Mouse (Mus musculus): ENCODE results near the gene Eif4ebp2. TPM values are rescaled to one million over a fixed set of nuclear protein-coding genes. Genes with fewer than 3 reads are reported as not detected.

Gene Eif4ebp2
- polyA plus RNA-seq (2014; fragmentation: Nextera tagmentation; extraction: Ambion mirVana): 36.1 and 51.4 TPM in 2 replicates

DNA sequence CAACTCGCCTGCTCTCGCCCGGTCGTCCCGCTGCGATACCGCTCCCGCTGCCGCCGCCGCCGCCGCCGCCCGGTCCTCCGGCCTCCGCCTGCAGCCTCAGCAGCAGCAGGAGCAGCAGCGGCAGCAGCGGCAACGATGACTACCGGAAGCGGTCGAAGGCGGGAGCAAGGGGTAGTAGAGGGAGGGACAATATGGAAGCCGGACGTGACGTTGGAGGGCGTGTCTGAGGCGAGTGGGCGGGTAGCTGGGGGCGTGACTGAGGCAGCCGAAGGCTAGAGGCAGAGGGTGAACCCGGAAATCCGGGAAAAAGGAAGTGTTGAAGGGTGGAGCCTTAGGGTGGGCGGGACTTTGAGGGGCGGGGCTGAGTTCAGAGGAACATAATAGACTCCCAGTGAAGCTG, at the start of gene Eif4ebp2:
Gene Eif4ebp2 (minus strand): TSS at position 17 of the 400 bp plus-strand sequence.
- H3K4me2 ChIP-seq (replicated peaks; ENCODE audit: low read depth, low read length): peak within 1 kb of the TSS; percentile 93
- 0% methylated on average over 31 of the region's 36 CpGs for WGBS
- no peaks in the 10 kb centered on the region for H3K9me3 ChIP-seq (ENCODE audit: control insufficient read depth, low read length)
- H3K9ac ChIP-seq (ENCODE audit: low read depth, low read length): peak within 1 kb of the TSS; percentile 78
- no peaks in the 10 kb centered on the region for H3K36me3 ChIP-seq (ENCODE audit: control insufficient read depth, insufficient read depth, low read length)
- no peaks in the 10 kb centered on the region for H3K27me3 ChIP-seq (ENCODE audit: control insufficient read depth, insufficient read depth, low read length)
- peaks cover 2% of the 10 kb centered on the region; the same call in 1 of the 2 replicates for H3K4me1 ChIP-seq (replicated peaks; ENCODE audit: control insufficient read depth, insufficient read depth, low read length)
- ATAC-seq (ENCODE audit: low FRiP score) (peak; percentile 99), DNase-seq (ENCODE audit: low spot score) (peak; percentile 100)
- peak within 1 kb of the TSS; percentile 68 for H3K4me3 ChIP-seq (ENCODE audit: low read depth, low read length)
- peak within 1 kb of the TSS; percentile 43 for H3K27ac ChIP-seq (ENCODE audit: low read depth, low read length)

DNA sequence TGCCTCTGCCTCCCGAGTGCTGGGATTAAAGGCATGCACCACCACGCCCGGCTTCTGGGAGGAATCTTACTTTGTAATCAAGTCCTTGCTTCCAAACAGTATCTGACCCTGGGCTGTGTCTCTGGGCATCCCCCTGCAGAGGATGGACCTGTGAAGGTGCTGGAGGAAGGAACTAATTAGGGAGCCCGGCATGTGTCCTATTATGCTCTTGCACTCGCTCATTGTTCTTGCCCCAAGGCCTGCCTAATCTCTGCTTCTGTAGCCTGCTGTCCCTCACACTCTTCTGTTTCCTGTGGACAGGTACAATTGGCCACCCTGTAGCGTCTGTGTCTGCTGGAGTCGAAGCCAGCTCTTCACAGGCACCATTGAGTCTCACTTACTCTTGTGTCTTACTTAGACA, 48.3 kb upstream of the Eif4ebp2 start:
- WGBS: 70% methylated on average over 7 of the region's 7 CpGs
- Histone ChIP-seq H3K4me1 (replicated peaks; ENCODE audit: control insufficient read depth, insufficient read depth, low read length) (no peaks in the 10 kb centered on the region), H3K27me3 (ENCODE audit: control insufficient read depth, insufficient read depth, low read length) (no peaks in the 10 kb centered on the region), H3K9ac (ENCODE audit: low read depth, low read length) (no peak overlapping the region), H3K27ac (ENCODE audit: low read depth, low read length) (no peak overlapping the region), H3K36me3 (ENCODE audit: control insufficient read depth, insufficient read depth, low read length) (no peaks in the 10 kb centered on the region), H3K4me2 (replicated peaks; ENCODE audit: low read depth, low read length) (no peak overlapping the region), H3K9me3 (ENCODE audit: control insufficient read depth, low read length) (no peaks in the 10 kb centered on the region), H3K4me3 (ENCODE audit: low read depth, low read length) (no peak overlapping the region)
- ATAC-seq (ENCODE audit: low FRiP score): no peak
- DNase-seq (ENCODE audit: low spot score): no peak

- ATAC-seq (ENCODE audit: low FRiP score) (no peak), DNase-seq (ENCODE audit: low spot score) (no peak)
- 81% methylated on average over 20 of the region's 20 CpGs for WGBS
- Histone ChIP-seq H3K27ac (ENCODE audit: low read depth, low read length) (no peak overlapping the region), H3K9me3 (ENCODE audit: control insufficient read depth, low read length) (no peaks in the 10 kb centered on the region), H3K9ac (ENCODE audit: low read depth, low read length) (no peak overlapping the region), H3K36me3 (ENCODE audit: control insufficient read depth, insufficient read depth, low read length) (no peaks in the 10 kb centered on the region), H3K27me3 (ENCODE audit: control insufficient read depth, insufficient read depth, low read length) (no peaks in the 10 kb centered on the region), H3K4me2 (replicated peaks; ENCODE audit: low read depth, low read length) (no peak overlapping the region), H3K4me3 (ENCODE audit: low read depth, low read length) (no peak overlapping the region), H3K4me1 (replicated peaks; ENCODE audit: control insufficient read depth, insufficient read depth, low read length) (no peaks in the 10 kb centered on the region)
Measured at GRCm38 (mm10) chr10:61499505-61500466, 47.3 kb upstream of the Eif4ebp2 start.

- H3K27me3 ChIP-seq (ENCODE audit: control insufficient read depth, insufficient read depth, low read length): no peaks in the 10 kb centered on the region
- no peaks in the 10 kb centered on the region for H3K4me1 ChIP-seq (replicated peaks; ENCODE audit: control insufficient read depth, insufficient read depth, low read length)
- H3K27ac ChIP-seq (ENCODE audit: low read depth, low read length): no peak overlapping the region
- H3K9me3 ChIP-seq (ENCODE audit: control insufficient read depth, low read length): no peaks in the 10 kb centered on the region
- DNase-seq (ENCODE audit: low spot score) (no peak), ATAC-seq (ENCODE audit: low FRiP score) (no peak)
- no peak overlapping the region for H3K4me2 ChIP-seq (replicated peaks; ENCODE audit: low read depth, low read length)
- no peak overlapping the region for H3K9ac ChIP-seq (ENCODE audit: low read depth, low read length)
- 57% methylated on average over 9 of the region's 9 CpGs for WGBS
- no peaks in the 10 kb centered on the region for H3K36me3 ChIP-seq (ENCODE audit: control insufficient read depth, insufficient read depth, low read length)
- H3K4me3 ChIP-seq (ENCODE audit: low read depth, low read length): no peak overlapping the region
Measured at GRCm38 (mm10) chr10:61496231-61496630, 43.8 kb upstream of the Eif4ebp2 start.

DNA sequence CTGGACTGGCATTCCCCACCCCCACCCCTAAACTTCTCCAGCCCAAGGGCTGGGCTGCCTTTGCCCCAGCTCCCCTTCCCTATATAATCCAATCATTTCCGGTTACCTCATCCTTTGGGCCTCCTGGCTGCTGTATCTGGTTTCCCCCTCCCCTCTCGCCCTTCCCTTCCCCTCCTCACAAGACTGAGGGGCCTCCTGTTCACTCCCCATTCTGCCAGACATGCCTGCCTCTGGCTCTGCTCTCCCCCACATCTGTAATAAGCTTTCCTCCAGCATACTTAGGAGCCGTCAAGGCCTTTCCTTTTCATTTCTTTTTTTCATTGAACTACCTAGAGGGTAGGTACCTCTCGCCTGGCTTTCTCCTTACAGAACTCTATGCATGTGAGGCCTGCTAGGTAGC, 43.0 kb upstream of the Eif4ebp2 start:
- Histone ChIP-seq H3K36me3 (ENCODE audit: control insufficient read depth, insufficient read depth, low read length) (no peaks in the 10 kb centered on the region), H3K4me2 (replicated peaks; ENCODE audit: low read depth, low read length) (no peak overlapping the region), H3K9me3 (ENCODE audit: control insufficient read depth, low read length) (no peaks in the 10 kb centered on the region), H3K4me3 (ENCODE audit: low read depth, low read length) (no peak overlapping the region), H3K27me3 (ENCODE audit: control insufficient read depth, insufficient read depth, low read length) (no peaks in the 10 kb centered on the region), H3K4me1 (replicated peaks; ENCODE audit: control insufficient read depth, insufficient read depth, low read length) (no peaks in the 10 kb centered on the region), H3K27ac (ENCODE audit: low read depth, low read length) (no peak overlapping the region), H3K9ac (ENCODE audit: low read depth, low read length) (no peak overlapping the region)
- DNase-seq (ENCODE audit: low spot score) (no peak), ATAC-seq (ENCODE audit: low FRiP score) (no peak)
- 63% methylated on average over 4 of the region's 4 CpGs for WGBS

DNA sequence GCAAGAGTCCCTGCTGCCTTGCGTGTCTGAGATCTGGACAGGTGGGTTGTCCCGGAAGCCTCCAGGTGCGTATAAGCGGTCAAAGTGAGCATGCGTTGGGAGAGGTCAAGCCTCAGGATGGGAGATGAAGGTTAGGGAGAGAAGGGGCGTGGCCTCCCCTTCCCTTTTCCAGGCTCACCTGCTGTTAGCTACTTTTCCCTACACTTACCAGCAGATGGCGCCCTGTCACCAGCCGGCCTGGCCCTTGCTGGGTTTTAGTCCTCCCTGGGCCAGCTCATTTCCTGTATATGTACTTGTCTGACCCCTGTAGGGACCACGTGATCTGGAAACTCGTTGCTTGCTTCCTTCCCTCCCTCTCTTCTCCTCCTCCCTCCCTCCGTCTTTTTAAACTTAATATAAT, 39.6 kb upstream of the Eif4ebp2 start:
- H3K27ac ChIP-seq (ENCODE audit: low read depth, low read length): no peak overlapping the region
- peak; percentile 65 for ATAC-seq (ENCODE audit: low FRiP score)
- H3K9me3 ChIP-seq (ENCODE audit: control insufficient read depth, low read length): no peaks in the 10 kb centered on the region
- no peaks in the 10 kb centered on the region for H3K36me3 ChIP-seq (ENCODE audit: control insufficient read depth, insufficient read depth, low read length)
- no peak overlapping the region for H3K9ac ChIP-seq (ENCODE audit: low read depth, low read length)
- no peaks in the 10 kb centered on the region for H3K27me3 ChIP-seq (ENCODE audit: control insufficient read depth, insufficient read depth, low read length)
- peak; percentile 84 for DNase-seq (ENCODE audit: low spot score)
- no peaks in the 10 kb centered on the region for H3K4me1 ChIP-seq (replicated peaks; ENCODE audit: control insufficient read depth, insufficient read depth, low read length)
- H3K4me2 ChIP-seq (replicated peaks; ENCODE audit: low read depth, low read length): no peak overlapping the region
- WGBS: 4% methylated on average over 11 of the region's 11 CpGs
- no peak overlapping the region for H3K4me3 ChIP-seq (ENCODE audit: low read depth, low read length)

GRCm38 (mm10) chr10:61491573-61491972, 39.1 kb upstream of the Eif4ebp2 start:
- Histone ChIP-seq H3K4me1 (replicated peaks; ENCODE audit: control insufficient read depth, insufficient read depth, low read length) (no peaks in the 10 kb centered on the region), H3K36me3 (ENCODE audit: control insufficient read depth, insufficient read depth, low read length) (no peaks in the 10 kb centered on the region), H3K9me3 (ENCODE audit: control insufficient read depth, low read length) (no peaks in the 10 kb centered on the region), H3K27me3 (ENCODE audit: control insufficient read depth, insufficient read depth, low read length) (no peaks in the 10 kb centered on the region), H3K27ac (ENCODE audit: low read depth, low read length) (no peak overlapping the region), H3K4me3 (ENCODE audit: low read depth, low read length) (no peak overlapping the region), H3K9ac (ENCODE audit: low read depth, low read length) (no peak overlapping the region), H3K4me2 (replicated peaks; ENCODE audit: low read depth, low read length) (no peak overlapping the region)
- 59% methylated on average over 8 of the region's 8 CpGs for WGBS
- no peak for DNase-seq (ENCODE audit: low spot score)
- no peak for ATAC-seq (ENCODE audit: low FRiP score)

GRCm38 (mm10) chr10:61488522-61489110, 36.2 kb upstream of the Eif4ebp2 start:
- Histone ChIP-seq H3K4me2 (replicated peaks; ENCODE audit: low read depth, low read length) (no peak overlapping the region), H3K27me3 (ENCODE audit: control insufficient read depth, insufficient read depth, low read length) (no peaks in the 10 kb centered on the region), H3K9me3 (ENCODE audit: control insufficient read depth, low read length) (no peaks in the 10 kb centered on the region), H3K4me3 (ENCODE audit: low read depth, low read length) (no peak overlapping the region), H3K9ac (ENCODE audit: low read depth, low read length) (no peak overlapping the region), H3K4me1 (replicated peaks; ENCODE audit: control insufficient read depth, insufficient read depth, low read length) (no peaks in the 10 kb centered on the region), H3K36me3 (ENCODE audit: control insufficient read depth, insufficient read depth, low read length) (no peaks in the 10 kb centered on the region), H3K27ac (ENCODE audit: low read depth, low read length) (no peak overlapping the region)
- ATAC-seq (ENCODE audit: low FRiP score): no peak
- WGBS: 83% methylated on average over 6 of the region's 6 CpGs
- DNase-seq (ENCODE audit: low spot score): no peak
